Mouse (Mus musculus): ENCODE measurements around the gene Slc4a3. TPM values are rescaled to one million over a fixed set of nuclear protein-coding genes. Genes with fewer than 3 reads are reported as not detected.
A peak's percentile ranks its signal among the peaks of the same experiment; 100 is the strongest.

Slc4a3 gene
- polyA plus RNA-seq, 1 experiment from 2014 or later: 11.8 TPM

DNA sequence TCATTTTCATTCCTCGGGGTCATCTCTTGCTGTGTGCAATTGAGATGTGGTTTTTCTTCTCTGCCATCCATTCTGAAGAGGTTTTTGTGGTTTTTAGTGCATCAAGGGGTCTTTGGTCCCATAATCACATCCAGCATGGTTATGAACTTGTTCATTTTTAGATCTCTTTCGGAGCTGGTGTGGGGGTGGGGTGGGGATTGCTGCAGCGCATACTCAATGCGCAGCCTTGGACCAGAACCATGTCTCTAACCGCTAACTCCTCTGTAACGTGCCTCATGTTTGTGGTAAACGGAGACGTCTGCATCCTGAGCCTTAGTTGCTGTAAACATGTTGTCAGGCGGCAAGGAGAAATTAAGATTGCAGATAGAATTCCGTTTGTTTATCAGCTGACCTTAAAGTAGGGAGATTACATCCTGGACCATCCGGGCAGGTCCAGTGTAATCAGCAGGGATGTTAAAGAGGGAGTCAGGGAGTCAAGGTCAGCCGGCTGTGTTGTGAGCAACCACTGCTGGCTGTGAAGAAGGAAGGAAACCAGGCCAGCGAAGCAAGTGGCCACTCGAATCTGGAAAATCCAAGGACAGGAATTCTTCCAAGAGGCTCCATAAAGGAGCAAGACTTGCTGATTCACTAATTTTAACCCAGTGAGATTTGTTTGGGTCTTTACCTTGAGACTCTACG is 29.2 kb upstream of the Slc4a3 start:
- no peaks in the 10 kb centered on the region for H3K9me3 ChIP-seq (ENCODE audit: control insufficient read depth, low read length)
- no peak overlapping the region for H3K27ac ChIP-seq (ENCODE audit: low read depth)
- no peak overlapping the region for H3K4me2 ChIP-seq (ENCODE audit: low read length)
- no peak overlapping the region for H3K4me3 ChIP-seq (ENCODE audit: low read depth, low read length)
- no peak for ATAC-seq (replicated peaks; ENCODE audit: low FRiP score, low TSS enrichment, low read depth)
- WGBS: 67% methylated on average over 15 of the region's 15 CpGs
- H3K4me1 ChIP-seq (replicated peaks; ENCODE audit: control insufficient read depth, insufficient read depth, low read length): peaks cover 26% of the 10 kb centered on the region
- H3K27me3 ChIP-seq (replicated peaks; ENCODE audit: control insufficient read depth, insufficient read depth, low read length): no peaks in the 10 kb centered on the region
- H3K36me3 ChIP-seq (ENCODE audit: control insufficient read depth, insufficient read depth, low read length): no peaks in the 10 kb centered on the region
- DNase-seq (ENCODE audit: low spot score): no peak
- H3K9ac ChIP-seq (ENCODE audit: low read length): no peak overlapping the region

GRCm38 (mm10) chr1:75517984-75518383 is 28.1 kb upstream of the Slc4a3 start:
- peaks cover 31% of the 10 kb centered on the region for H3K4me1 ChIP-seq (replicated peaks; ENCODE audit: control insufficient read depth, insufficient read depth, low read length)
- no peaks in the 10 kb centered on the region for H3K27me3 ChIP-seq (replicated peaks; ENCODE audit: control insufficient read depth, insufficient read depth, low read length)
- DNase-seq (ENCODE audit: low spot score) (no peak), ATAC-seq (replicated peaks; ENCODE audit: low FRiP score, low TSS enrichment, low read depth) (no peak)
- no peaks in the 10 kb centered on the region for H3K36me3 ChIP-seq (ENCODE audit: control insufficient read depth, insufficient read depth, low read length)
- no peak overlapping the region for H3K4me2 ChIP-seq (ENCODE audit: low read length)
- H3K27ac ChIP-seq (ENCODE audit: low read depth): peak overlapping the region; percentile 75
- no peak overlapping the region for H3K4me3 ChIP-seq (ENCODE audit: low read depth, low read length)
- H3K9ac ChIP-seq (ENCODE audit: low read length): no peak overlapping the region
- 47% methylated on average over 3 of the region's 4 CpGs for whole genome bisulfite sequencing
- H3K9me3 ChIP-seq (ENCODE audit: control insufficient read depth, low read length): no peaks in the 10 kb centered on the region

GRCm38 (mm10) chr1:75518427-75518826 is 27.6 kb upstream of the Slc4a3 start:
- no peaks in the 10 kb centered on the region for H3K9me3 ChIP-seq (ENCODE audit: control insufficient read depth, low read length)
- H3K9ac ChIP-seq (ENCODE audit: low read length): no peak overlapping the region
- WGBS: 96% methylated on average over 4 of the region's 4 CpGs
- no peak overlapping the region for H3K4me3 ChIP-seq (ENCODE audit: low read depth, low read length)
- peak overlapping the region; percentile 75 for H3K27ac ChIP-seq (ENCODE audit: low read depth)
- no peak for ATAC-seq (replicated peaks; ENCODE audit: low FRiP score, low TSS enrichment, low read depth)
- H3K36me3 ChIP-seq (ENCODE audit: control insufficient read depth, insufficient read depth, low read length): no peaks in the 10 kb centered on the region
- H3K4me1 ChIP-seq (replicated peaks; ENCODE audit: control insufficient read depth, insufficient read depth, low read length): peaks cover 31% of the 10 kb centered on the region
- no peak for DNase-seq (ENCODE audit: low spot score)
- no peak overlapping the region for H3K4me2 ChIP-seq (ENCODE audit: low read length)
- H3K27me3 ChIP-seq (replicated peaks; ENCODE audit: control insufficient read depth, insufficient read depth, low read length): no peaks in the 10 kb centered on the region

DNA sequence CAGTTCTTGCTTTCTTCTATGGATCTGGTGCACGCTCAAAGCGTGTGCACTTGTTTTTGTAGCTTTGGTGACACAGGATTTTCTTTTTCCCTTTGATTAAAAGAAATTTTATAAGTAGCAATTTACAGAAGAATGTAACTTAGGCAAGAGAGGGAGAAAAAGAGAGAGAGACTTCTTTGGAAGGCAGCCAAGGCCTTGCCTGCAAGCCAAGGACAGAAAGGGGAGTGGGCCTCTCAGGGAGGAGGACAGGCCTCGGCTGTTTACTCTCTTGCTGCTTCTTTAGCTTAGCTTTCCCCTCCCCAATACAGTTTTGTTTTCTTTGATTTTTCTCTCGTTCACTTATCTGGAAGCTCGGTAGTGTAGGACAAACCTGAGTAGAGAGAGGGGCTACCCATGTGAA is 26.5 kb upstream of the Slc4a3 start:
- H3K27me3 ChIP-seq (replicated peaks; ENCODE audit: control insufficient read depth, insufficient read depth, low read length): no peaks in the 10 kb centered on the region
- H3K4me1 ChIP-seq (replicated peaks; ENCODE audit: control insufficient read depth, insufficient read depth, low read length): peaks cover 31% of the 10 kb centered on the region
- H3K4me2 ChIP-seq (ENCODE audit: low read length): 0 out of 2 replicates have a peak overlapping the region, but pooled peaks have one; percentile 7
- no peak overlapping the region for H3K4me3 ChIP-seq (ENCODE audit: low read depth, low read length)
- ATAC-seq (replicated peaks; ENCODE audit: low FRiP score, low TSS enrichment, low read depth): no peak
- no peak for DNase-seq (ENCODE audit: low spot score)
- H3K36me3 ChIP-seq (ENCODE audit: control insufficient read depth, insufficient read depth, low read length): no peaks in the 10 kb centered on the region
- 40% methylated on average over 5 of the region's 5 CpGs for WGBS
- H3K9ac ChIP-seq (ENCODE audit: low read length): no peak overlapping the region
- no peaks in the 10 kb centered on the region for H3K9me3 ChIP-seq (ENCODE audit: control insufficient read depth, low read length)
- H3K27ac ChIP-seq (ENCODE audit: low read depth): peak overlapping the region; percentile 98

GRCm38 (mm10) chr1:75521321-75522031 is 24.6 kb upstream of the Slc4a3 start, which contains the start of gene Stk11ip:
Gene Stk11ip, plus strand, starts transcription at chr1:75521529.
- H3K4me1 ChIP-seq (replicated peaks; ENCODE audit: control insufficient read depth, insufficient read depth, low read length): peaks cover 28% of the 10 kb centered on the region
- peak; percentile 97 for ATAC-seq (replicated peaks; ENCODE audit: low FRiP score, low TSS enrichment, low read depth)
- peaks cover 13% of the 10 kb centered on the region for H3K36me3 ChIP-seq (ENCODE audit: control insufficient read depth, insufficient read depth, low read length)
- no peaks in the 10 kb centered on the region for H3K27me3 ChIP-seq (replicated peaks; ENCODE audit: control insufficient read depth, insufficient read depth, low read length)
- DNase-seq (ENCODE audit: low spot score): peak; percentile 97
- under 1% methylated on average over 46 of the region's 46 CpGs for WGBS
- peak within 1 kb of the TSS; percentile 98 for H3K27ac ChIP-seq (ENCODE audit: low read depth)
- H3K4me2 ChIP-seq (ENCODE audit: low read length): peak within 1 kb of the TSS; percentile 94
- no peaks in the 10 kb centered on the region for H3K9me3 ChIP-seq (ENCODE audit: control insufficient read depth, low read length)
- peak within 1 kb of the TSS; percentile 72 for H3K4me3 ChIP-seq (ENCODE audit: low read depth, low read length)
- H3K9ac ChIP-seq (ENCODE audit: low read length): peak within 1 kb of the TSS; percentile 51

GRCm38 (mm10) chr1:75524679-75525078 is 21.4 kb upstream of the Slc4a3 start:
- WGBS: 85% methylated on average over 7 of the region's 7 CpGs
- Histone ChIP-seq H3K9me3 (ENCODE audit: control insufficient read depth, low read length) (no peaks in the 10 kb centered on the region), H3K9ac (ENCODE audit: low read length) (no peak overlapping the region), H3K36me3 (ENCODE audit: control insufficient read depth, insufficient read depth, low read length) (peaks cover 42% of the 10 kb centered on the region), H3K27ac (ENCODE audit: low read depth) (no peak overlapping the region), H3K4me3 (ENCODE audit: low read depth, low read length) (no peak overlapping the region), H3K4me2 (ENCODE audit: low read length) (no peak overlapping the region), H3K27me3 (replicated peaks; ENCODE audit: control insufficient read depth, insufficient read depth, low read length) (no peaks in the 10 kb centered on the region), H3K4me1 (replicated peaks; ENCODE audit: control insufficient read depth, insufficient read depth, low read length) (peaks cover 18% of the 10 kb centered on the region)
- ATAC-seq (replicated peaks; ENCODE audit: low FRiP score, low TSS enrichment, low read depth): no peak
- no peak for DNase-seq (ENCODE audit: low spot score)

- Histone ChIP-seq H3K27ac (ENCODE audit: low read depth) (no peak overlapping the region), H3K4me2 (ENCODE audit: low read length) (no peak overlapping the region), H3K9ac (ENCODE audit: low read length) (no peak overlapping the region), H3K36me3 (ENCODE audit: control insufficient read depth, insufficient read depth, low read length) (peaks cover 79% of the 10 kb centered on the region), H3K27me3 (replicated peaks; ENCODE audit: control insufficient read depth, insufficient read depth, low read length) (no peaks in the 10 kb centered on the region), H3K4me3 (ENCODE audit: low read depth, low read length) (no peak overlapping the region), H3K9me3 (ENCODE audit: control insufficient read depth, low read length) (no peaks in the 10 kb centered on the region), H3K4me1 (replicated peaks; ENCODE audit: control insufficient read depth, insufficient read depth, low read length) (no peaks in the 10 kb centered on the region)
- 79% methylated on average over 4 of the region's 4 CpGs for WGBS
- no peak for DNase-seq (ENCODE audit: low spot score)
- no peak for ATAC-seq (replicated peaks; ENCODE audit: low FRiP score, low TSS enrichment, low read depth)
These were observed 15.5 kb upstream of the Slc4a3 start for GRCm38 (mm10) chr1:75530546-75530945.

DNA sequence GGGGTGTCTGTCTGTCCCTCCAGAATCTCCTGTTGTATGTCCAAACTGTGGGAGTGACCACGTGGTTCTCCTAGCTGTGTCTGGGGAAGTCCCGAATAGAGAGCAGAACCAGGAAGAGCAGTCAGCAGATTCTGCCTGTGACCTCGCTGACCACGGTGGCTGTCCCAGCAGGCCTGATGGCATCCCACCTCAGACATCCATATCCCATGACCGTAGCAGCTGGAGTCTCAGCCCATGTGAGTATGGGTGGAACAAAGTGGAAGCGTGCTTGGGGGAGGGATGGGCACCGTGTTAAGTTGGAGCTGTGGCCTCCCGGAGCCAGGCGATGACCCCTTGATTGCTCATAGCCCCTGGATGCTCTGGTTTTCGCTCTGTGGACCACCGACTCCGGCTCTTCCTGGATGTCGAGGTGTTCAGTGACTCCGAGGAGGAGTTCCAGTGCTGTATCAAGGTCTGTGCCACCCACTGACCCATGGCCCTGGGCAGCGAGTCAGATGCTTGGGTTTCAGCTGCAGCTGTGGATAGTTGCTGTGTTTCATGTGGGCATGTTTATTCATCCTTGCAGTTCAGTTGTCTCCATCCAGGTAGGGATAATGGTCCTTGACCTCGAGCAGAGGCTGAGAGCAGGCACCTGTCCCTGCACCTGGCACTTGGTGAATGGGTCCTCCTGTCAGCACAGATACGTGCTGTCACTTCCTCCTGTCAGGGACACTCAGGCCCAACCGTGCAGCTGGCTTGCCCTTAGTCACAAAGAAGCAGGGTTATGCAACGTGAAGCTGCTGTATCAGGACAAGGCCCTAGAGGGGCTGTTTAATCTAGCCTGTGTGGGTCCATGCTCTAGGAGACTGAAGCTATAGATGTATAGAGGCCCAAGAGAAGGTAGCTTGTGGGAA is 13.5 kb upstream of the Slc4a3 start:
- WGBS: 93% methylated on average over 19 of the region's 19 CpGs
- ATAC-seq (replicated peaks; ENCODE audit: low FRiP score, low TSS enrichment, low read depth): no peak
- DNase-seq (ENCODE audit: low spot score): no peak
- Histone ChIP-seq H3K4me1 (replicated peaks; ENCODE audit: control insufficient read depth, insufficient read depth, low read length) (no peaks in the 10 kb centered on the region), H3K27me3 (replicated peaks; ENCODE audit: control insufficient read depth, insufficient read depth, low read length) (no peaks in the 10 kb centered on the region), H3K4me3 (ENCODE audit: low read depth, low read length) (no peak overlapping the region), H3K36me3 (ENCODE audit: control insufficient read depth, insufficient read depth, low read length) (peaks cover 80% of the 10 kb centered on the region), H3K4me2 (ENCODE audit: low read length) (no peak overlapping the region), H3K27ac (ENCODE audit: low read depth) (no peak overlapping the region), H3K9ac (ENCODE audit: low read length) (no peak overlapping the region), H3K9me3 (ENCODE audit: control insufficient read depth, low read length) (no peaks in the 10 kb centered on the region)
